21 mouse cellular contexts compared by ENCODE assay signal in the genomic region with DNA sequence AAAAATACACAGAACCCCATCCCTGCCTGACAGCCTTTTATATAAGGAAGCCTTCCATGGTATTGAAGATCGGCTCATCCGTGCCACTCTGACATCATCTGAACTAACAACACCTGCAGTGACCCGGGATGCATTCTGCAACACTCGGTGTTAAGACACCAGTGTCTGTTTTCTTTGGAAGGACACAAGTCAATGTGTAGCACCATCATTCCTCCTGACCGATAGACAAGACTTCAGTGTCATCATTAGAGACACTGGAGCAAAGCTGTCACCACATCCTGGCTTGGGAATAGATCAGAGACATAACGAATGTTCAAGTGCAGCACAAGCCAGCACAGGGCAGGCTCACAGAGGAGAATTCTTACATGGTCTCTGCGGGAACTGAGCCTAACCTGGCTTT.
DNase-seq lines count a peak whose midpoint lies in the region; ATAC-seq and TF ChIP-seq lines count a peak whose summit lies in the region.
"Had no signal": no experiment of that assay in that cellular context is flagged by ENCODE, and none has a peak within 500 bp of the region (broad histone marks: within the 10 kb centered on the region; RNA-seq: fewer than 3 reads in every experiment).

No protein-coding gene starts in this region.

- DNase-seq in kidney, adult 8-10 months: no peak
- DNase-seq in lung, postnatal 0 days (ENCODE audit: low spot score): no peak
- no peak for DNase-seq in lung, postnatal 25 days (ENCODE audit: low spot score)
- DNase-seq in gonadal fat pad, adult 2 months (ENCODE audit: low read depth): peak; percentile 54
- no peak for DNase-seq in stomach, postnatal 0 days (ENCODE audit: low spot score)
- DNase-seq: adrenal gland, postnatal 14 days; B cell, adult 2 months; cerebellum, adult 11-12 months; cerebellum, adult 9-10 months; cerebellum, postnatal 25 days; gastrocnemius, postnatal 14 days; heart, postnatal 36 days had no signal

- H3K4me3 ChIP-seq in kidney, embryonic 16.5 days (ENCODE audit: low read length): no peak overlapping the region
- no peak overlapping the region for H3K4me3 ChIP-seq in lung, postnatal 0 days (ENCODE audit: low read depth, low read length)
- no peak overlapping the region for H3K4me3 ChIP-seq in stomach, postnatal 0 days (ENCODE audit: low read depth, low read length)
- no peak overlapping the region for H3K4me3 ChIP-seq in forebrain, embryonic 15.5 days
- H3K4me3 ChIP-seq: embryonic facial prominence, embryonic 13.5 days; forebrain, embryonic 10.5 days; heart, embryonic 13.5 days had no signal

- no peaks in the 10 kb centered on the region for H3K9me3 ChIP-seq in kidney, embryonic 16.5 days (ENCODE audit: low read length)
- no peaks in the 10 kb centered on the region for H3K9me3 ChIP-seq in lung, postnatal 0 days (ENCODE audit: low read length)
- H3K9me3 ChIP-seq in stomach, postnatal 0 days (ENCODE audit: control insufficient read depth, low read length): no peaks in the 10 kb centered on the region
- no peaks in the 10 kb centered on the region for H3K9me3 ChIP-seq in forebrain, embryonic 15.5 days
- H3K9me3 ChIP-seq: embryonic facial prominence, embryonic 13.5 days; forebrain, embryonic 10.5 days; heart, embryonic 13.5 days had no signal

- H3K4me1 ChIP-seq in kidney, embryonic 16.5 days (ENCODE audit: insufficient read depth, low read length): peaks cover 18% of the 10 kb centered on the region
- no peaks in the 10 kb centered on the region for H3K4me1 ChIP-seq in lung, postnatal 0 days (ENCODE audit: insufficient read depth, low read depth, low read length)
- no peaks in the 10 kb centered on the region for H3K4me1 ChIP-seq in stomach, postnatal 0 days (replicated peaks; ENCODE audit: control insufficient read depth, insufficient read depth)
- H3K4me1 ChIP-seq in forebrain, embryonic 15.5 days: 0 out of 2 replicates have a peak, but pooled peaks cover 3% of the 10 kb centered on the region
- H3K4me1 ChIP-seq: heart, embryonic 13.5 days had no signal

- H3K36me3 ChIP-seq in kidney, embryonic 16.5 days (ENCODE audit: insufficient read depth, low read length): no peaks in the 10 kb centered on the region
- no peaks in the 10 kb centered on the region for H3K36me3 ChIP-seq in lung, postnatal 0 days (ENCODE audit: insufficient read depth, low read length)
- no peaks in the 10 kb centered on the region for H3K36me3 ChIP-seq in stomach, postnatal 0 days (ENCODE audit: control insufficient read depth, insufficient read depth, low read length)
- no peaks in the 10 kb centered on the region for H3K36me3 ChIP-seq in forebrain, embryonic 15.5 days
- H3K36me3 ChIP-seq: embryonic facial prominence, embryonic 13.5 days; forebrain, embryonic 10.5 days; heart, embryonic 13.5 days had no signal

- peak overlapping the region; percentile 49 for H3K27ac ChIP-seq in kidney, embryonic 16.5 days (ENCODE audit: low read length)
- H3K27ac ChIP-seq in lung, postnatal 0 days (ENCODE audit: low read length): no peak overlapping the region
- peak overlapping the region; percentile 45; the same call in 1 of the 2 replicates for H3K27ac ChIP-seq in stomach, postnatal 0 days (replicated peaks)
- H3K27ac ChIP-seq in forebrain, embryonic 15.5 days (replicated peaks): no peak overlapping the region
- H3K27ac ChIP-seq: embryonic facial prominence, embryonic 13.5 days; forebrain, embryonic 10.5 days; heart, embryonic 13.5 days had no signal

- no peaks in the 10 kb centered on the region for H3K27me3 ChIP-seq in kidney, embryonic 16.5 days (ENCODE audit: insufficient read depth, low read length)
- no peaks in the 10 kb centered on the region for H3K27me3 ChIP-seq in lung, postnatal 0 days (replicated peaks; ENCODE audit: insufficient read depth, low read length)
- H3K27me3 ChIP-seq in stomach, postnatal 0 days (ENCODE audit: control insufficient read depth, insufficient read depth, low read length): no peaks in the 10 kb centered on the region
- no peaks in the 10 kb centered on the region for H3K27me3 ChIP-seq in forebrain, embryonic 15.5 days
- H3K27me3 ChIP-seq: embryonic facial prominence, embryonic 13.5 days had no signal

- WGBS in kidney, embryonic 16.5 days: 75% methylated on average over 7 of the region's 7 CpGs
- WGBS in lung, postnatal 0 days: 80% methylated on average over 7 of the region's 7 CpGs
- 82% methylated on average over 7 of the region's 7 CpGs for WGBS in stomach, postnatal 0 days
- WGBS in forebrain, embryonic 15.5 days: 88% methylated on average over 7 of the region's 7 CpGs

- TF ChIP-seq CTCF in lung, postnatal 0 days (IDR thresholded peaks at IDR 0.05): no peak
- no peak for TF ChIP-seq CTCF in stomach, postnatal 0 days (IDR thresholded peaks at IDR 0.05; ENCODE audit: low read depth)

- no peak for TF ChIP-seq EP300 in lung, postnatal 0 days (IDR thresholded peaks at IDR 0.05)
- no peak for TF ChIP-seq EP300 in stomach, postnatal 0 days (optimal IDR thresholded peaks at IDR 0.05)

- H3K9ac ChIP-seq in kidney, embryonic 16.5 days (replicated peaks; ENCODE audit: low read length): no peak overlapping the region
- no peak overlapping the region for H3K9ac ChIP-seq in lung, postnatal 0 days (replicated peaks; ENCODE audit: low read depth)
- no peak overlapping the region for H3K9ac ChIP-seq in stomach, postnatal 0 days (ENCODE audit: low read length)
- H3K9ac ChIP-seq in forebrain, embryonic 15.5 days (replicated peaks): no peak overlapping the region
- H3K9ac ChIP-seq: embryonic facial prominence, embryonic 13.5 days; heart, embryonic 13.5 days had no signal

- H3K4me2 ChIP-seq in kidney, embryonic 16.5 days (replicated peaks; ENCODE audit: low read depth, low read length): no peak overlapping the region
- no peak overlapping the region for H3K4me2 ChIP-seq in lung, postnatal 0 days (replicated peaks; ENCODE audit: low read depth, low read length)
- no peak overlapping the region for H3K4me2 ChIP-seq in stomach, postnatal 0 days (replicated peaks; ENCODE audit: low read depth)
- no peak overlapping the region for H3K4me2 ChIP-seq in forebrain, embryonic 15.5 days (replicated peaks)
- H3K4me2 ChIP-seq: embryonic facial prominence, embryonic 13.5 days; heart, embryonic 13.5 days had no signal

- 0 out of 2 replicates have a peak, but pooled peaks have one; percentile 7 for ATAC-seq in kidney, embryonic 16.5 days (ENCODE audit: low FRiP score, low TSS enrichment)
- ATAC-seq in lung, postnatal 0 days: peak; percentile 12; the same call in 1 of the 2 replicates
- ATAC-seq in stomach, postnatal 0 days (ENCODE audit: low FRiP score, low TSS enrichment): peak; percentile 23; the same call in 1 of the 2 replicates
- no peak for ATAC-seq in forebrain, embryonic 15.5 days (replicated peaks)
- no peak for ATAC-seq in CD4-positive, CD25-positive, alpha-beta regulatory T cell, adult 4 months
- ATAC-seq: activated CD4-positive, CD25-positive, alpha-beta regulatory T cell, adult 4 months; forebrain, embryonic 14.5 days; hindbrain, embryonic 16.5 days had no signal

Comparison
In these comparisons a context has a peak if more than half of its experiments do, and no peak if none do; other contexts are left out.
1. ATAC-seq: peak in kidney, embryonic 16.5 days (single experiment), lung, postnatal 0 days (single experiment) and stomach, postnatal 0 days (single experiment); none in forebrain, embryonic 15.5 days (single experiment) and CD4-positive, CD25-positive, alpha-beta regulatory T cell, adult 4 months (single experiment).
2. H3K27ac ChIP-seq: peak in kidney, embryonic 16.5 days (single experiment) and stomach, postnatal 0 days (single experiment); none in lung, postnatal 0 days (single experiment) and forebrain, embryonic 15.5 days (single experiment).